Mouse (Mus musculus) effector memory CD4-positive, alpha-beta T cell, adult 7 months (primary cell): ENCODE results near the gene 1600015I10Rik. TPM values are rescaled to one million over a fixed set of nuclear protein-coding genes. Genes with fewer than 3 reads are reported as not detected.

Experiments used
- polyA plus RNA-seq: library from polyadenylated mRNA; unstranded; fragments of 100-300 nt; shearing (Covaris generic); gene quantifications from one replicate; pipeline ENCODE4 v1.2.1, GENCODE M21; 2017

Gene 1600015I10Rik
- not detected for polyA plus RNA-seq

DNA sequence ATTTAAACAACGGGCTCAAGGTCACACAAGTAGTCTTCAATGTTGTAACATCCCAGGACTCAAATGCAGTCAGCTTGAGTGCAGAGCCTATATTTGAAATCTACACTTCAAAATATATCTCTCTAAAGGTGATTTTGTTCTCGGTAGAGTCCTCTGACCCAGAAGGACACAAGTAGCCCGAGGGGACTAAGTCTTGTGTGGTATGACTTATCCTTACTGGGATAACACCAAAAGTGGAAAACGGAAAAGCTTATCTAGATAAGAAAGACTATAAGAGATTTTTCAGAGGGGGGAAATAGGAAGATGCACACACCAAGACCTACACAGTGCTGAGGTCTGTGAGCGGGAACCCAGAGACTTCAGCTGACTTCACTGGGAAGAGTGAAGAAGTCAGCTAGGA, at the start of gene 1600015I10Rik:
Gene 1600015I10Rik, plus strand, starts transcription at position 301 of the 400 bp plus-strand sequence.

DNA sequence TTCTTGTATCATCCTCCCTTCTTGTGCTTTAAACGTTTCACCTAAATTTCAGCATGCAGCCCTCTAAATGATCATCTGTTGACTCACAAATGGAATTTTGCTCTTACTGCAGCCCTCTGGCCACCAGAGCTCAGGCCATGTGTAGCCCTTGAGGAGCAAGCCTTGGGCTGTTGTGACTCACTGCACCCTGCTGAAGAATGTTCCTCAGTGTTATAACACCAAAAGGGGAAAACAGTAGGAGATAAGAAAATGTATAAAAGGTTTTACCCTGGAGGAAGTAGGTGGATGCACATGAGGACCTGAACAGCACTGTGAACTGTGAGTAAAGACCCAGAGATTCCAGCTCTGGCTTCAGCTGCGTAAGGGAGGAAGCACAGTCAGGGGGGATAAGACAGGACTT, 45.0 kb downstream of the 1600015I10Rik start, which contains the start of gene Doxl2:
Gene Doxl2, plus strand, starts transcription at position 301 of the 400 bp plus-strand sequence.

Other genes with a start within 250 kb of the 1600015I10Rik start
- 1,382 TPM for gene Gimap4, start 245.3 kb upstream of the 1600015I10Rik start, polyA plus RNA-seq
- 1,646 TPM for gene Gimap6, start 221.7 kb upstream of the 1600015I10Rik start, polyA plus RNA-seq
- 21.6 TPM for gene Gm28053, start 211.3 kb upstream of the 1600015I10Rik start, polyA plus RNA-seq
- 295 TPM for gene Gimap7, start 211.3 kb upstream of the 1600015I10Rik start, polyA plus RNA-seq
- 413 TPM for gene Gimap1, start 190.8 kb upstream of the 1600015I10Rik start, polyA plus RNA-seq
- 201 TPM for gene Gimap5, start 183.7 kb upstream of the 1600015I10Rik start, polyA plus RNA-seq
- 1,655 TPM for gene Gimap3, start 159.0 kb upstream of the 1600015I10Rik start, polyA plus RNA-seq
- gene Tmem176a, start 89.0 kb upstream of the 1600015I10Rik start, polyA plus RNA-seq = 9.4 TPM
- gene Tmem176b, start 88.4 kb upstream of the 1600015I10Rik start, polyA plus RNA-seq = 14.1 TPM
- not detected for gene Aoc1, start 57.0 kb upstream of the 1600015I10Rik start, polyA plus RNA-seq
- gene Doxl2, start 45.1 kb downstream of the 1600015I10Rik start, polyA plus RNA-seq = not detected
- 0.32 TPM for gene Svs1, start 57.0 kb downstream of the 1600015I10Rik start, polyA plus RNA-seq
- 0.72 TPM for gene Gpnmb, start 106.7 kb downstream of the 1600015I10Rik start, polyA plus RNA-seq
- 57.5 TPM for gene Malsu1, start 143.9 kb downstream of the 1600015I10Rik start, polyA plus RNA-seq